Comparison of ENCODE assay signal across 10 mouse cellular contexts in genomic region chr2:18050018-18050417, GRCm38 (mm10). TPM values are rescaled to one million over a fixed set of nuclear protein-coding genes. Genes with fewer than 3 reads are reported as not detected.
DNase-seq lines count a peak whose midpoint lies in the region; ATAC-seq and TF ChIP-seq lines count a peak whose summit lies in the region.
"Had no signal": no experiment of that assay in that cellular context is flagged by ENCODE, and none has a peak within 500 bp of the region (broad histone marks: within the 10 kb centered on the region; RNA-seq: fewer than 3 reads in every experiment).

No protein-coding gene starts in this region.

- no peak for TF ChIP-seq CTCF in left cerebral cortex, adult 2 months (IDR thresholded peaks at IDR 0.05)

- H3K4me1 ChIP-seq in forebrain, embryonic 13.5 days, result peaks cover 54% of the 10 kb centered on the region
- peaks cover 26% of the 10 kb centered on the region for H3K4me1 ChIP-seq in limb, embryonic 14.5 days (ENCODE audit: control insufficient read depth, insufficient read depth, low read length)
- peaks cover 31% of the 10 kb centered on the region; the same call in 1 of the 2 replicates for H3K4me1 ChIP-seq in stomach, embryonic 14.5 days (ENCODE audit: control insufficient read depth, insufficient read depth, low read length)

- no peaks in the 10 kb centered on the region for H3K27me3 ChIP-seq in forebrain, embryonic 13.5 days
- no peaks in the 10 kb centered on the region for H3K27me3 ChIP-seq in limb, embryonic 14.5 days (ENCODE audit: control insufficient read depth, insufficient read depth, low read length)
- no peaks in the 10 kb centered on the region for H3K27me3 ChIP-seq in stomach, embryonic 14.5 days (ENCODE audit: control insufficient read depth, insufficient read depth, low read length)

- H3K4me2 ChIP-seq in forebrain, embryonic 13.5 days, result peak overlapping the region; percentile 87
- H3K4me2 ChIP-seq in limb, embryonic 14.5 days (replicated peaks; ENCODE audit: low read depth, low read length, severe bottlenecking), result peak overlapping the region; percentile 89
- peak overlapping the region; percentile 96 for H3K4me2 ChIP-seq in stomach, embryonic 14.5 days (replicated peaks; ENCODE audit: low read depth, low read length)

- ATAC-seq in forebrain, embryonic 13.5 days, result no peak
- no peak for ATAC-seq in limb, embryonic 14.5 days (ENCODE audit: low FRiP score, low read depth)
- no peak for ATAC-seq in stomach, embryonic 14.5 days (ENCODE audit: insufficient number of reproducible peaks, insufficient read depth, low FRiP score, low read depth)

- H3K27ac ChIP-seq in left cerebral cortex, adult 2 months, result 0 out of 2 replicates have a peak overlapping the region, but pooled peaks have one; percentile 0
- H3K27ac ChIP-seq in forebrain, embryonic 13.5 days, result peak overlapping the region; percentile 100
- H3K27ac ChIP-seq in limb, embryonic 14.5 days (replicated peaks; ENCODE audit: low read depth, low read length), result peak overlapping the region; percentile 100
- H3K27ac ChIP-seq in stomach, embryonic 14.5 days (ENCODE audit: low read length), result peak overlapping the region; percentile 100

- intact Hi-C loops in left cerebral cortex, adult 2 months (cut with DNase I), result loop anchor here (10.0 kb wide), 1 partner anchor 945 kb away; the partner anchor contains the start of genes 4930426L09Rik and Pip4k2a
- intact Hi-C loops in left cerebral cortex, postnatal 14 days (cut with DNase I), result no loop called here

- no peak overlapping the region for H3K4me3 ChIP-seq in left cerebral cortex, adult 2 months
- H3K4me3 ChIP-seq in forebrain, embryonic 13.5 days, result peak overlapping the region; percentile 95
- peak overlapping the region; percentile 96 for H3K4me3 ChIP-seq in limb, embryonic 14.5 days (replicated peaks; ENCODE audit: low read length)
- peak overlapping the region; percentile 89; the same call in 1 of the 2 replicates for H3K4me3 ChIP-seq in stomach, embryonic 14.5 days (ENCODE audit: low read depth, low read length)

- H3K9me3 ChIP-seq in forebrain, embryonic 13.5 days (replicated peaks), result no peaks in the 10 kb centered on the region
- no peaks in the 10 kb centered on the region for H3K9me3 ChIP-seq in limb, embryonic 14.5 days (ENCODE audit: control insufficient read depth, low read length)
- H3K9me3 ChIP-seq in stomach, embryonic 14.5 days (ENCODE audit: control insufficient read depth, low read depth, low read length), result no peaks in the 10 kb centered on the region

- TF ChIP-seq POLR2A in limb, embryonic 14.5 days (IDR thresholded peaks at IDR 0.05; ENCODE audit: borderline replicate concordance, extremely low read depth, insufficient read depth, insufficient read length), result no peak

- H3K36me3 ChIP-seq in forebrain, embryonic 13.5 days (ENCODE audit: poor library complexity, severe bottlenecking), result no peaks in the 10 kb centered on the region
- no peaks in the 10 kb centered on the region for H3K36me3 ChIP-seq in limb, embryonic 14.5 days (ENCODE audit: control insufficient read depth, insufficient read depth, low read length)
- H3K36me3 ChIP-seq in stomach, embryonic 14.5 days (ENCODE audit: control insufficient read depth, insufficient read depth, low read length), result no peaks in the 10 kb centered on the region

- H3K9ac ChIP-seq in forebrain, embryonic 13.5 days, result peak overlapping the region; percentile 100
- H3K9ac ChIP-seq in limb, embryonic 14.5 days (ENCODE audit: low read depth, low read length, severe bottlenecking), result peak overlapping the region; percentile 100
- H3K9ac ChIP-seq in stomach, embryonic 14.5 days (replicated peaks; ENCODE audit: low read depth, low read length), result peak overlapping the region; percentile 49

- DNase-seq in left cerebral cortex, adult 2 months (ENCODE audit: extremely low spot score in 1 of 2, low spot score in 2 of 2), result no peak
- no peak for DNase-seq in left cerebral cortex, postnatal 14 days (ENCODE audit: low spot score in 2 of 2)
- no peak for DNase-seq in limb, embryonic 14.5 days (ENCODE audit: low spot score)
- DNase-seq in adrenal gland, adult 2 months, result no peak
- DNase-seq in retina, embryonic 14.5 days (ENCODE audit: low spot score), result no peak
- DNase-seq in B cell, adult 2 months, result no peak
- DNase-seq: cerebellum, adult 18-20 months had no signal

- 2% methylated on average over 2 of the region's 2 CpGs for WGBS in forebrain, embryonic 13.5 days
- 9% methylated on average over 2 of the region's 2 CpGs for WGBS in limb, embryonic 14.5 days
- WGBS in stomach, embryonic 14.5 days, result 28% methylated on average over 2 of the region's 2 CpGs

RNA-seq across cellular contexts. Expression of gene Skida1, which starts 1.2 kb away (rescaled TPM):
- total RNA-seq in left cerebral cortex, adult 2 months (2021), result 1 to 10 TPM; 7.4 to 8.0 TPM
- 1 to 10 TPM; 7.1 to 8.1 TPM for total RNA-seq in left cerebral cortex, postnatal 14 days (2021)
- 17.2 and 17.9 TPM in 2 replicates for polyA plus RNA-seq in forebrain, embryonic 13.5 days (2015; fragmentation: Nextera tagmentation; extraction: Ambion mirVana)
- polyA plus RNA-seq in limb, embryonic 14.5 days (2012; rRNA removed), result 18.7 and 19.0 TPM in 2 replicates
- polyA plus RNA-seq in limb, embryonic 14.5 days (2014; fragmentation: Nextera tagmentation; extraction: Ambion mirVana), result 7.9 and 8.2 TPM in 2 replicates
- 4.4 and 5.0 TPM in 2 replicates for polyA plus RNA-seq in stomach, embryonic 14.5 days (2014; fragmentation: Nextera tagmentation; extraction: Ambion mirVana)
- 1 to 10 TPM; 2.3 to 3.8 TPM for total RNA-seq in adrenal gland, adult 2 months (2021)
- 1.8 and 3.1 TPM in 2 replicates for polyA plus RNA-seq in adrenal gland, adult 2 months (2012; rRNA removed)

RNA-seq across cellular contexts. Expression of gene Mllt10, which starts 5.0 kb away (rescaled TPM):
- 10 to 100 TPM; 51.6 to 52.1 TPM for total RNA-seq in left cerebral cortex, adult 2 months (2021)
- 10 to 100 TPM; 47.7 TPM for total RNA-seq in left cerebral cortex, postnatal 14 days (2021)
- polyA plus RNA-seq in forebrain, embryonic 13.5 days (2015; fragmentation: Nextera tagmentation; extraction: Ambion mirVana), result 73.5 and 75.3 TPM in 2 replicates
- polyA plus RNA-seq in limb, embryonic 14.5 days (2012; rRNA removed), result 52.7 and 59.4 TPM in 2 replicates
- polyA plus RNA-seq in limb, embryonic 14.5 days (2014; fragmentation: Nextera tagmentation; extraction: Ambion mirVana), result 33.4 and 38.0 TPM in 2 replicates
- 45.0 and 56.9 TPM in 2 replicates for polyA plus RNA-seq in stomach, embryonic 14.5 days (2014; fragmentation: Nextera tagmentation; extraction: Ambion mirVana)
- 10 to 100 TPM; 42.8 to 44.6 TPM for total RNA-seq in adrenal gland, adult 2 months (2021)
- polyA plus RNA-seq in adrenal gland, adult 2 months (2012; rRNA removed), result 22.6 and 23.2 TPM in 2 replicates

RNA-seq across cellular contexts. Expression of gene A930004D18Rik, which starts 12.5 kb away (rescaled TPM):
- total RNA-seq in left cerebral cortex, adult 2 months (2021), result 1 to 10 TPM; 2.7 to 5.0 TPM
- 1 to 10 TPM; 1.5 to 1.6 TPM for total RNA-seq in left cerebral cortex, postnatal 14 days (2021)
- 16.2 and 20.3 TPM in 2 replicates for polyA plus RNA-seq in forebrain, embryonic 13.5 days (2015; fragmentation: Nextera tagmentation; extraction: Ambion mirVana)
- 8.8 and 10.8 TPM in 2 replicates for polyA plus RNA-seq in limb, embryonic 14.5 days (2012; rRNA removed)
- 13.0 and 14.2 TPM in 2 replicates for polyA plus RNA-seq in limb, embryonic 14.5 days (2014; fragmentation: Nextera tagmentation; extraction: Ambion mirVana)
- 9.9 and 11.0 TPM in 2 replicates for polyA plus RNA-seq in stomach, embryonic 14.5 days (2014; fragmentation: Nextera tagmentation; extraction: Ambion mirVana)
- 1 to 10 TPM in 1 of 2 experiments, under 1 TPM in 1; 0.92 to 3.3 TPM for total RNA-seq in adrenal gland, adult 2 months (2021)
- 0.42 and 0.70 TPM in 2 replicates for polyA plus RNA-seq in adrenal gland, adult 2 months (2012; rRNA removed)

RNA-seq across cellular contexts. Expression of gene H2al2a, which starts 53.3 kb away (rescaled TPM):
- total RNA-seq in left cerebral cortex, adult 2 months (2021), result not detected
- total RNA-seq in left cerebral cortex, postnatal 14 days (2021), result not detected
- not detected in 2 replicates for polyA plus RNA-seq in forebrain, embryonic 13.5 days (2015; fragmentation: Nextera tagmentation; extraction: Ambion mirVana)
- polyA plus RNA-seq in limb, embryonic 14.5 days (2012; rRNA removed), result not detected in 2 replicates
- polyA plus RNA-seq in limb, embryonic 14.5 days (2014; fragmentation: Nextera tagmentation; extraction: Ambion mirVana), result not detected in 2 replicates
- not detected in 2 replicates for polyA plus RNA-seq in stomach, embryonic 14.5 days (2014; fragmentation: Nextera tagmentation; extraction: Ambion mirVana)
- not detected for total RNA-seq in adrenal gland, adult 2 months (2021)
- polyA plus RNA-seq in adrenal gland, adult 2 months (2012; rRNA removed), result not detected in 2 replicates
- total RNA-seq: layer of hippocampus, adult 18-20 months had no signal

Comparison
In these comparisons a context has a peak if more than half of its experiments do, and no peak if none do; other contexts are left out.
1. H3K27ac ChIP-seq: peak in every context shown above with its lines; median percentile 100 in forebrain, embryonic 13.5 days; 100 in limb, embryonic 14.5 days; 100 in stomach, embryonic 14.5 days; 0 in left cerebral cortex, adult 2 months.
2. H3K9ac ChIP-seq: peak in every context shown above with its lines; median percentile 100 in forebrain, embryonic 13.5 days; 100 in limb, embryonic 14.5 days; 49 in stomach, embryonic 14.5 days.